Mouse (Mus musculus) gastrocnemius, adult 18-20 months (tissue): ENCODE data around the gene Plpp4. TPM values are rescaled to one million over a fixed set of nuclear protein-coding genes. Genes with fewer than 3 reads are reported as not detected.

Experiments used
- DNase-seq: peaks from one replicate; pipeline ENCODE4 v3.0.0; 2021; ENCODE audit warnings: low spot score
- long read RNA-seq, 2 experiments: library from polyadenylated mRNA; stranded (forward); transcript quantifications; one replicate each; pipeline ENCODE4 v2.0.0; 2021
- total RNA-seq, 2 experiments: library from RNA; stranded (reverse); gene quantifications; 2 replicates each; pipeline ENCODE4 v1.2.3; 2021

The Plpp4 gene
- not detected for total RNA-seq
- long read RNA-seq, experiment 1, result 0 reads
- long read RNA-seq, experiment 2, result 0 reads

GRCm38 (mm10) chr7:129256621-129257373 is at the start of gene Plpp4:
Gene Plpp4 (plus strand): TSS chr7:129257031.
- no peak for DNase-seq

- DNase-seq, result no peak
Observed at GRCm38 (mm10) chr7:129215926-129216543, 40.8 kb upstream of the Plpp4 start.

- no peak for DNase-seq
Observed at GRCm38 (mm10) chr7:129216547-129217195, 40.2 kb upstream of the Plpp4 start.

GRCm38 (mm10) chr7:129220948-129221347 is 35.9 kb upstream of the Plpp4 start:
- DNase-seq, result no peak

- no peak for DNase-seq
Observed at GRCm38 (mm10) chr7:129221649-129222048, 35.2 kb upstream of the Plpp4 start.

GRCm38 (mm10) chr7:129235410-129235809 is 21.4 kb upstream of the Plpp4 start:
- DNase-seq, result no peak

GRCm38 (mm10) chr7:129235995-129236394 is 20.8 kb upstream of the Plpp4 start:
- DNase-seq, result no peak

GRCm38 (mm10) chr7:129250981-129251380 is 5.8 kb upstream of the Plpp4 start:
- DNase-seq, result no peak

GRCm38 (mm10) chr7:129253406-129253805 is 3.4 kb upstream of the Plpp4 start:
- no peak for DNase-seq

- no peak for DNase-seq
Observed at GRCm38 (mm10) chr7:129254126-129254525, 2.7 kb upstream of the Plpp4 start.

- DNase-seq, result no peak
Observed at GRCm38 (mm10) chr7:129255406-129255805, 1.4 kb upstream of the Plpp4 start.

- no peak for DNase-seq
Observed at GRCm38 (mm10) chr7:129257374-129258018, 665 bp downstream of the Plpp4 start.

- DNase-seq, result no peak
Observed at GRCm38 (mm10) chr7:129258331-129258730, 1.5 kb downstream of the Plpp4 start.

- DNase-seq, result no peak
Observed at GRCm38 (mm10) chr7:129259195-129259594, 2.4 kb downstream of the Plpp4 start.

GRCm38 (mm10) chr7:129273867-129274266 is 17.0 kb downstream of the Plpp4 start:
- DNase-seq, result no peak

- no peak for DNase-seq
Observed at GRCm38 (mm10) chr7:129274726-129275125, 17.9 kb downstream of the Plpp4 start.

- no peak for DNase-seq
Observed at GRCm38 (mm10) chr7:129277751-129278150, 20.9 kb downstream of the Plpp4 start.

GRCm38 (mm10) chr7:129278801-129279200 is 22.0 kb downstream of the Plpp4 start:
- DNase-seq, result no peak

- no peak for DNase-seq
Observed at GRCm38 (mm10) chr7:129279261-129279660, 22.4 kb downstream of the Plpp4 start.

- no peak for DNase-seq
Observed at GRCm38 (mm10) chr7:129281966-129282365, 25.1 kb downstream of the Plpp4 start.

- DNase-seq, result no peak
Observed at GRCm38 (mm10) chr7:129285186-129285868, 28.5 kb downstream of the Plpp4 start.
